Mouse (Mus musculus): ENCODE measurements at regions not wholly inside any gene's neighbourhood (a gene's known extent, or its start where the extent isn't known, plus 50 kb on each side); places are given as distances from the start of the nearest gene placed in this dataset.

GRCm38 (mm10) chr4:8374061-8374460 lies 135.2 kb upstream of the Car8 start:
- DNase-seq (ENCODE audit: low spot score), result no peak

GRCm38 (mm10) chr4:8372069-8372468 lies 133.2 kb upstream of the Car8 start:
- no peak for DNase-seq (ENCODE audit: low spot score)

- no peak for DNase-seq (ENCODE audit: low spot score)
Measured at GRCm38 (mm10) chr4:8370786-8371185, 131.9 kb upstream of the Car8 start.

- DNase-seq (ENCODE audit: low spot score), result no peak
Measured at GRCm38 (mm10) chr4:8367487-8368276, 128.8 kb upstream of the Car8 start.

GRCm38 (mm10) chr4:8366978-8367377 lies 128.1 kb upstream of the Car8 start:
- DNase-seq (ENCODE audit: low spot score), result no peak

- no peak for DNase-seq (ENCODE audit: low spot score)
Measured at GRCm38 (mm10) chr4:8362409-8362808, 123.6 kb upstream of the Car8 start.

- no peak for DNase-seq (ENCODE audit: low spot score)
Measured at GRCm38 (mm10) chr4:8361931-8362330, 123.1 kb upstream of the Car8 start.

- no peak for DNase-seq (ENCODE audit: low spot score)
Measured at GRCm38 (mm10) chr4:8361305-8361704, 122.5 kb upstream of the Car8 start.

- DNase-seq (ENCODE audit: low spot score), result no peak
Measured at GRCm38 (mm10) chr4:8357443-8357842, 118.6 kb upstream of the Car8 start.

- DNase-seq (ENCODE audit: low spot score), result no peak
Measured at GRCm38 (mm10) chr4:8341928-8342327, 103.1 kb upstream of the Car8 start.

GRCm38 (mm10) chr4:8309241-8309987 lies 70.6 kb upstream of the Car8 start:
- no peak for DNase-seq (ENCODE audit: low spot score)

GRCm38 (mm10) chr4:8292563-8292962 lies 53.7 kb upstream of the Car8 start:
- DNase-seq (ENCODE audit: low spot score), result no peak

- DNase-seq (ENCODE audit: low spot score), result no peak
Measured at GRCm38 (mm10) chr4:8291528-8292492, 53.0 kb upstream of the Car8 start.

- no peak for DNase-seq (ENCODE audit: low spot score)
Measured at GRCm38 (mm10) chr4:8289901-8290300, 51.1 kb upstream of the Car8 start.
